Mouse (Mus musculus) neural tube, embryonic 11.5 days (tissue): ENCODE results near the gene Trpm4. TPM values are rescaled to one million over a fixed set of nuclear protein-coding genes. Genes with fewer than 3 reads are reported as not detected.
"Not testable (repeated sequence)": the region's sequence is repeated elsewhere in the genome, so short reads cannot be mapped to it uniquely, and the experiment has no call there.

Experiments used
- ATAC-seq: fragments of 200-750 bp; cut with Nextera tagmentation; 2 replicates; pipeline ENCODE4 v1.8.0; 2017; ENCODE audit warnings: moderate number of reproducible peaks, mild to moderate bottlenecking, moderate TSS enrichment, moderate library complexity; ENCODE audit not compliant: insufficient read depth, low FRiP score, low TSS enrichment
- DNase-seq: peaks from one replicate; pipeline ENCODE4 v3.0.0-alpha.2; 2015; ENCODE audit warnings: low spot score
- H3K27ac ChIP-seq: fragments of 300-500 bp; sonication (generic); 2 replicates; pipeline ENCODE4 v1.5.1; 2014; ENCODE audit warnings: low read depth, mild to moderate bottlenecking, low read length
- H3K27me3 ChIP-seq: fragments of 300-500 bp; sonication (generic); 2 replicates; pipeline ENCODE4 v1.6.1; 2014; ENCODE audit warnings: mild to moderate bottlenecking, low read length, mixed read lengths; ENCODE audit not compliant: control insufficient read depth, insufficient read depth
- H3K36me3 ChIP-seq: fragments of 300-500 bp; sonication (generic); 2 replicates; pipeline ENCODE4 v1.6.1; 2014; ENCODE audit warnings: mild to moderate bottlenecking, low read length, moderate library complexity, mixed read lengths; ENCODE audit not compliant: control insufficient read depth, insufficient read depth
- H3K4me1 ChIP-seq: fragments of 300-500 bp; sonication (generic); 2 replicates; pipeline ENCODE4 v1.6.1; 2014; ENCODE audit warnings: low read length, mixed read lengths; ENCODE audit not compliant: control insufficient read depth, insufficient read depth
- H3K4me2 ChIP-seq: fragments of 300-500 bp; sonication (generic); 2 replicates; pipeline ENCODE4 v1.6.1; 2014; ENCODE audit warnings: low read depth, mild to moderate bottlenecking, moderate library complexity
- H3K4me3 ChIP-seq: fragments of 300-500 bp; sonication (generic); 2 replicates; pipeline ENCODE4 v1.5.1; 2014; ENCODE audit warnings: low read depth, low read length
- H3K9ac ChIP-seq: fragments of 300-500 bp; sonication (generic); 2 replicates; pipeline ENCODE4 v1.6.1; 2014; ENCODE audit warnings: mild to moderate bottlenecking, low read length
- H3K9me3 ChIP-seq: fragments of 300-500 bp; sonication (generic); 2 replicates; pipeline ENCODE4 v1.6.1; 2016; ENCODE audit warnings: low read length; ENCODE audit not compliant: control insufficient read depth
- WGBS: fragments of 180-500 bp; shearing (Covaris S2); extraction: QIAGEN DNeasy Blood & Tissue Kit; methylation state at CpG from one replicate; pipeline ENCODE4 v1.1.7; 2014; 5-methylcytosine and 5-hydroxymethylcytosine counted together
- polyA plus RNA-seq: library from polyadenylated mRNA; unstranded; fragments of >200 nt; fragmentation: Nextera tagmentation; extraction: Ambion mirVana; gene quantifications from 2 replicates; pipeline ENCODE4 v1.2.1, GENCODE M21; 2014

Gene Trpm4
- polyA plus RNA-seq, 1 experiment from 2014 or later = 8.6 TPM

DNA sequence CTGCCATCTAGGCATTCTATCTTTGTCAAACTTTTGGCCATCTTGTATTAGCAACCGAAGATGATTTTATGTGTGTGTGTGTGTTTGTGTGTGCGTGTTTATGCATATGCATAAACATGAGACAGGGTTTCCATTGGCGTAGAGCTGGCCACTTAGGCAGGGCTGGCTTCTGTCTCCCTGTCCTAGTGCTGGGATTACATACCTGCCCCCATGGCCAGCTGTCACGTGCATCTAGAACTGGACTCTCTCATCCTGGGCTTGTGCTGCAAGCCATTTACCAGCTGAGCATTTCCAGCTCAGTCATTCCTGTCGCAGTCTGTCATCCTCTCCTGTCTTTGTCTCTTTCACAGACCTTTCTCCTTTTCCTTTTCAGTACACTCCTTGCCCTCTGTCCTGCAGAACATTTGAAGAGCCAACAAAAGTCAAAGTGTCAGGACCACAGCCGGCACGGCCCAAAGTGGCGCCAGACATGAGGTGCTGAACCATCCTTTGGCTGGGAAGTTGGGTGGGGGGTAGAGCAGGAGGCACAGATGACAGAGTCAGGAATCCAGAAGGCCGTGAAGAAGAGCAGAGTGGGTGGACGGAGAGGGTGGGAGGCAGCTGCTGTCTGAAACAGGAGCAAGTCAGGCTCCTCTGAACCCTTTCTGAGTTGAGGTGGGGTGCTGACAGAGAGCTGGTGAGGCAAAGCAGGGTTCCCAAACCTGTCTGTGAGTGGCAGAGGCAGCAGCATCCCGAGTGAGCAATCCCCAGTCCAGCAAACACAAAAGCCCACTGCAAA is 76.3 kb downstream of the Trpm4 start:
- WGBS = 65% methylated on average over 11 of the region's 11 CpGs
- no peaks in the 10 kb centered on the region for H3K4me1 ChIP-seq
- H3K27me3 ChIP-seq = no peaks in the 10 kb centered on the region
- no peaks in the 10 kb centered on the region for H3K9me3 ChIP-seq
- DNase-seq = no peak
- H3K27ac ChIP-seq = no peak overlapping the region
- no peaks in the 10 kb centered on the region for H3K36me3 ChIP-seq
- H3K9ac ChIP-seq = no peak overlapping the region
- H3K4me2 ChIP-seq = no peak overlapping the region
- no peak overlapping the region for H3K4me3 ChIP-seq
- ATAC-seq = no peak

DNA sequence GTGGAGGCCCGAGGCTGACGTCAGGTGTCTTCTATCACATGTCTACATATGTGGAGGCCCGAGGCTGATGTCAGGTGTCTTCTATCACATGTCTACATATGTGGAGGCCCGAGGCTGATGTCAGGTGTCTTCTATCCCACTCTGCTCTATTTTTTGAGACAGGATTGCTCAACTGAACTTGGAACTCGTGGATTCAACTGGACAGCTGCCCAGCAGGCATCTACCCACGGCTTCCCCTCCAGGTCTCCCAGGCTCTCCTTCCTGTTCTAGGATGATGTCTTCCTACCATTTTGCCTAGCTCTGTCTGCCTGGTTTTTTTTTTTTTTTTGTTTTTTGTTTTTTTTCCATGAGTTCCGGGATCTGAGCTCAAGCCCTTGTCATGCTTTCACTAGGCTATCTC is 77.8 kb downstream of the Trpm4 start:
- H3K9ac ChIP-seq, H3K27ac ChIP-seq, H3K36me3 ChIP-seq, H3K9me3 ChIP-seq, H3K4me1 ChIP-seq, H3K27me3 ChIP-seq, H3K4me3 ChIP-seq, DNase-seq, ATAC-seq, H3K4me2 ChIP-seq: not testable (repeated sequence)
- WGBS = 86% methylated on average over 4 of the region's 7 CpGs

GRCm38 (mm10) chr7:45253806-45254205 is 79.8 kb downstream of the Trpm4 start:
- Histone ChIP-seq H3K27me3 (no peaks in the 10 kb centered on the region), H3K9ac (no peak overlapping the region), H3K9me3 (no peaks in the 10 kb centered on the region), H3K4me2 (no peak overlapping the region), H3K27ac (no peak overlapping the region), H3K4me3 (no peak overlapping the region), H3K36me3 (no peaks in the 10 kb centered on the region), H3K4me1 (no peaks in the 10 kb centered on the region)
- no peak for ATAC-seq
- DNase-seq = no peak
- 89% methylated on average over 8 of the region's 8 CpGs for WGBS

Other genes with a start within 250 kb of the Trpm4 start
- gene Rcn3, start 241.6 kb downstream of the Trpm4 start, polyA plus RNA-seq = 142 and 151 TPM in 2 replicates
- 11.3 and 12.8 TPM in 2 replicates for gene Fcgrt, start 229.9 kb downstream of the Trpm4 start, polyA plus RNA-seq
- 1,454 and 1,462 TPM in 2 replicates for gene Rps11, start 209.3 kb downstream of the Trpm4 start, polyA plus RNA-seq
- gene Rpl13a, start 205.0 kb downstream of the Trpm4 start, polyA plus RNA-seq = 1,071 and 1,190 TPM in 2 replicates
- 0.21 and 0.30 TPM in 2 replicates for gene Gm45713, start 197.5 kb downstream of the Trpm4 start, polyA plus RNA-seq
- gene Flt3l, start 197.3 kb downstream of the Trpm4 start, polyA plus RNA-seq = 0.76 and 0.85 TPM in 2 replicates
- gene Pih1d1, start 179.5 kb downstream of the Trpm4 start, polyA plus RNA-seq = 98.4 and 108 TPM in 2 replicates
- gene Aldh16a1, start 179.2 kb downstream of the Trpm4 start, polyA plus RNA-seq = 34.2 and 37.6 TPM in 2 replicates
- gene Slc17a7, start 169.8 kb downstream of the Trpm4 start, polyA plus RNA-seq = 2.3 and 3.6 TPM in 2 replicates
- not detected in 2 replicates for gene Gfy, start 154.2 kb downstream of the Trpm4 start, polyA plus RNA-seq
- not detected in 2 replicates for gene Pth2, start 152.8 kb downstream of the Trpm4 start, polyA plus RNA-seq
- gene Ccdc155, start 128.9 kb downstream of the Trpm4 start, polyA plus RNA-seq = 0.27 and 0.47 TPM in 2 replicates
- 3.1 and 5.2 TPM in 2 replicates for gene Dkkl1, start 121.6 kb downstream of the Trpm4 start, polyA plus RNA-seq
- gene Tead2, start 118.0 kb downstream of the Trpm4 start, polyA plus RNA-seq = 247 and 252 TPM in 2 replicates
- 0.74 and 0.76 TPM in 2 replicates for gene Cd37, start 94.7 kb downstream of the Trpm4 start, polyA plus RNA-seq
- gene Slc6a16, start 92.7 kb downstream of the Trpm4 start, polyA plus RNA-seq = 0.11 TPM in 1 of 2 replicates, not detected in the other
- gene Slc6a21, start 56.3 kb downstream of the Trpm4 start, polyA plus RNA-seq = not detected in 2 replicates
- 0.87 and 1.1 TPM in 2 replicates for gene Hrc, start 1.5 kb upstream of the Trpm4 start, polyA plus RNA-seq
- gene Ppfia3, start 33.2 kb upstream of the Trpm4 start, polyA plus RNA-seq = 11.9 and 12.1 TPM in 2 replicates
- 1.6 and 3.4 TPM in 2 replicates for gene Lin7b, start 36.8 kb upstream of the Trpm4 start, polyA plus RNA-seq
- gene Snrnp70, start 62.0 kb upstream of the Trpm4 start, polyA plus RNA-seq = 66.4 and 74.1 TPM in 2 replicates
- gene Kcna7, start 71.9 kb upstream of the Trpm4 start, polyA plus RNA-seq = 0.20 TPM in 1 of 2 replicates, not detected in the other
- gene Ntf5, start 79.9 kb upstream of the Trpm4 start, polyA plus RNA-seq = 1.2 and 1.6 TPM in 2 replicates
- gene Lhb, start 87.0 kb upstream of the Trpm4 start, polyA plus RNA-seq = not detected in 2 replicates
- gene Gys1, start 101.1 kb upstream of the Trpm4 start, polyA plus RNA-seq = 32.8 and 37.2 TPM in 2 replicates
- 165 and 172 TPM in 2 replicates for gene Ruvbl2, start 104.3 kb upstream of the Trpm4 start, polyA plus RNA-seq
- gene Ftl1, start 126.1 kb upstream of the Trpm4 start, polyA plus RNA-seq = 5,316 and 5,449 TPM in 2 replicates
- gene Bax, start 133.1 kb upstream of the Trpm4 start, polyA plus RNA-seq = 193 and 206 TPM in 2 replicates
- gene Tulp2, start 148.1 kb upstream of the Trpm4 start, polyA plus RNA-seq = 0.26 and 0.57 TPM in 2 replicates
- not detected in 2 replicates for gene Gm45808, start 153.0 kb upstream of the Trpm4 start, polyA plus RNA-seq
- gene Dhdh, start 155.0 kb upstream of the Trpm4 start, polyA plus RNA-seq = 2.8 and 2.9 TPM in 2 replicates
- 110 and 113 TPM in 2 replicates for gene Nucb1, start 176.6 kb upstream of the Trpm4 start, polyA plus RNA-seq
- gene Ppp1r15a, start 192.5 kb upstream of the Trpm4 start, polyA plus RNA-seq = 16.0 and 17.7 TPM in 2 replicates
- 1.3 and 2.3 TPM in 2 replicates for gene Plekha4, start 192.6 kb upstream of the Trpm4 start, polyA plus RNA-seq
- 0.78 and 1.1 TPM in 2 replicates for gene Hsd17b14, start 221.1 kb upstream of the Trpm4 start, polyA plus RNA-seq
- gene Bcat2, start 236.4 kb upstream of the Trpm4 start, polyA plus RNA-seq = 34.1 and 37.4 TPM in 2 replicates